Mouse (Mus musculus) ES-E14 (cell line): ENCODE data around the gene Ckmt2. TPM values are rescaled to one million over a fixed set of nuclear protein-coding genes. Genes with fewer than 3 reads are reported as not detected.

ENCODE experiments used
- DNase-seq: peaks from one replicate; pipeline ENCODE4 v3.0.0-alpha.2; 2013; ENCODE audit warnings: low read depth, low spot score
- H3K27ac ChIP-seq: 2 replicates; pipeline ENCODE4 v1.5.1; 2012; ENCODE audit warnings: low read depth, mild to moderate bottlenecking, low read length, moderate library complexity, mixed read lengths; ENCODE audit not compliant: poor library complexity, insufficient read depth, severe bottlenecking
- H3K36me3 ChIP-seq: 2 replicates; pipeline ENCODE4 v1.6.1; 2012; ENCODE audit warnings: mild to moderate bottlenecking, low read length, moderate library complexity, mixed read lengths; ENCODE audit not compliant: control insufficient read depth, poor library complexity, insufficient read depth, severe bottlenecking
- H3K4me1 ChIP-seq, 2 experiments: fragments of 150-350 bp in 1 of 2; sonication (generic) in 1 of 2; 2 replicates each; pipeline ENCODE4 v1.6.1; 2012; ENCODE audit warnings: low read length in 2 of 2, mild to moderate bottlenecking in 1 of 2, mixed read lengths in 1 of 2; ENCODE audit not compliant: control insufficient read depth in 2 of 2, insufficient read depth in 2 of 2, poor library complexity in 1 of 2
- H3K4me3 ChIP-seq, 2 experiments: fragments of 150-350 bp in 1 of 2; sonication (generic) in 1 of 2; 2 replicates each; pipeline ENCODE4 v1.5.1; 2012; ENCODE audit warnings: low read length in 2 of 2, low read depth in 1 of 2, mild to moderate bottlenecking in 1 of 2, mixed read lengths in 1 of 2; ENCODE audit not compliant: insufficient read depth in 1 of 2, poor library complexity in 1 of 2, severe bottlenecking in 1 of 2
- H3K9ac ChIP-seq: 2 replicates; pipeline ENCODE4 v1.6.1; 2012; ENCODE audit warnings: low read depth, mild to moderate bottlenecking, low read length, mixed read lengths; ENCODE audit not compliant: poor library complexity, insufficient read depth, severe bottlenecking
- H3K9me3 ChIP-seq: fragments of 150-350 bp; sonication (generic); 2 replicates; pipeline ENCODE4 v1.6.1; 2012; ENCODE audit warnings: low read depth, mild to moderate bottlenecking, low read length; ENCODE audit not compliant: control insufficient read depth, insufficient read depth
- CHD2 ChIP-seq: IDR thresholded peaks from 2 replicates; pipeline ENCODE4 v1.6.1; 2014; ENCODE audit warnings: mild to moderate bottlenecking, low read depth, low read length, inconsistent platforms
- HCFC1 ChIP-seq: IDR thresholded peaks from 2 replicates; pipeline ENCODE4 v1.6.1; 2012; ENCODE audit warnings: low read length, inconsistent platforms, borderline replicate concordance; ENCODE audit not compliant: insufficient read depth
- MAFK ChIP-seq: IDR thresholded peaks from 2 replicates; pipeline ENCODE4 v1.6.1; 2014; ENCODE audit warnings: mild to moderate bottlenecking, low read depth, low read length, inconsistent platforms; ENCODE audit not compliant: insufficient read depth
- ZC3H11A ChIP-seq: IDR thresholded peaks from 2 replicates; pipeline ENCODE4 v1.6.1; 2012; ENCODE audit warnings: low read depth, mild to moderate bottlenecking, inconsistent platforms, low read length, borderline replicate concordance
- ZNF384 ChIP-seq: IDR thresholded peaks from 2 replicates; pipeline ENCODE4 v1.6.1; 2012; ENCODE audit warnings: low read depth, low read length, inconsistent platforms
- in situ Hi-C, 2 experiments: fragments of 600-800 bp; cut with MboI; formaldehyde crosslinking; loops; one replicate each; pipeline ENCODE4 v1.15.1; 2025; ENCODE audit warnings: low sequenced_read_pairs in 2 of 2, inconsistent platforms in 1 of 2; ENCODE audit not compliant: unreplicated experiment in 2 of 2
- total RNA-seq: library from RNA; depleted of rRNA; stranded (reverse); fragments of 300-350 nt; gene quantifications from 2 replicates; pipeline ENCODE4 v1.2.3, GENCODE M21; 2012

Gene Ckmt2
- total RNA-seq, 1 experiment = not detected

DNA sequence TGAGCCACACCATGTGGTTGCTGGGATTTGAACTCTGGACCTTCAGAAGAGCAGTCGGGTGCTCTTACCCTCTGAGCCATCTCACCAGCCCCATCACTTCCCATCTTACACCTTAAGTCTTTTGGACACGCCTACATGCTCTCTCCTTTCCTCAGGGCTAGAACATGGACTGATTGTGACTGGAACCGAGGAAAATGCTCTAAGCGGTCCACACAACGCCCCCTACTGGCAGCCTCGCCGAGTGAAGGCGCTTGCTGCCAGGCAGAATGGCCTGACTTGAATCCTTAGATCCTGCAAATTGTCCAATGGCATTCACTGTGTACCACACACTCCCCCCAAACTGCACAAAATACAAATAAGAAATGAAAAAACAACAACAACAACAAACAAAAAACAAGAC is 19.3 kb downstream of the Ckmt2 start:
- in situ Hi-C loops = no loop called here
- DNase-seq = peak; percentile 61
- H3K27ac ChIP-seq = no peak overlapping the region

GRCm38 (mm10) chr13:91854412-91854811 is 22.3 kb downstream of the Ckmt2 start:
- in situ Hi-C loops = no loop called here
- no peak for DNase-seq
- TF ChIP-seq ZC3H11A (no peak), CHD2 (no peak), ZNF384 (no peak), MAFK (no peak), HCFC1 (no peak)
- no peak overlapping the region for H3K27ac ChIP-seq
- no peak overlapping the region for H3K4me3 ChIP-seq
- no peaks in the 10 kb centered on the region for H3K9me3 ChIP-seq
- H3K4me1 ChIP-seq = peaks cover 0 to 4% of the 10 kb centered on the region in 2 experiments; a peak in 2 of 4 replicates
- H3K9ac ChIP-seq = no peak overlapping the region
- H3K36me3 ChIP-seq = no peaks in the 10 kb centered on the region

More for the DNA sequence above, 19.3 kb downstream of the Ckmt2 start:
- TF ChIP-seq ZC3H11A = 0 out of 2 replicates have a peak, but pooled peaks have one; percentile 6
- TF ChIP-seq ZNF384 = no peak
- TF ChIP-seq HCFC1 = no peak
- no peak for TF ChIP-seq CHD2
- H3K4me1 ChIP-seq = peaks cover 0 to 4% of the 10 kb centered on the region in 2 experiments; a peak in 2 of 4 replicates
- no peaks in the 10 kb centered on the region for H3K36me3 ChIP-seq
- no peak overlapping the region for H3K9ac ChIP-seq
- no peaks in the 10 kb centered on the region for H3K9me3 ChIP-seq
- H3K4me3 ChIP-seq = no peak overlapping the region

- no peaks in the 10 kb centered on the region for H3K9me3 ChIP-seq
- TF ChIP-seq CHD2 = no peak
- no peak for TF ChIP-seq MAFK
- no peak for TF ChIP-seq HCFC1
- no peak for TF ChIP-seq ZC3H11A
- TF ChIP-seq ZNF384 = no peak
- no peak overlapping the region for H3K27ac ChIP-seq
- no peak overlapping the region for H3K9ac ChIP-seq
- H3K4me3 ChIP-seq = no peak overlapping the region
- no peaks in the 10 kb centered on the region for H3K4me1 ChIP-seq
- H3K36me3 ChIP-seq = no peaks in the 10 kb centered on the region
- in situ Hi-C loops = no loop called here
- DNase-seq = no peak
Observed at GRCm38 (mm10) chr13:91827876-91828275, 48.8 kb downstream of the Ckmt2 start.

DNA sequence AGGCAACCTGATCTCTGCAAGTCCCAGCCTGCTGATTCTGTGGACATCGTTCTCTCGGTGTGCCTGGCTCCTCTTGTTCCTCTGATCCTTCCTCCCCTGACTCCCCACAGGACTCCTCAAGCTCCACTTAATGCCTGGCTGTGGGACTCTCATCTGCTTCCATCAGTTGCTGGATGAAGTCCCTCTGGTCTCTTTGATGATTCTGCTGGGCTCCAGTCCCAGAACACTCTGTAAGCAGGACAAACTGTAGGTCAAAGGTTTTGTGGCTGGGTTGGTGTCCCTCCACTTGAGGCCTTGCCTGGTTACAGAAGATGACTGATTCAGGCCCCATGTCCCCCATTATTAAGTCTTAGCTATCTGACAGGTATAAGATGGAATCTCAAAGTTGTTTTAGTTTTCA is 50.6 kb downstream of the Ckmt2 start:
- Histone ChIP-seq H3K4me1 (no peaks in the 10 kb centered on the region), H3K27ac (no peak overlapping the region), H3K36me3 (no peaks in the 10 kb centered on the region), H3K4me3 (no peak overlapping the region), H3K9ac (no peak overlapping the region), H3K9me3 (no peaks in the 10 kb centered on the region)
- in situ Hi-C loops = no loop called here
- TF ChIP-seq ZC3H11A (no peak), HCFC1 (no peak), CHD2 (no peak), ZNF384 (no peak), MAFK (no peak)
- no peak for DNase-seq
